ENCODE assay signal across 29 mouse cellular contexts in genomic region chr1:57107308-57107707, GRCm38 (mm10).
A peak's percentile ranks its signal among the peaks of the same experiment; 100 is the strongest.
DNase-seq lines count a peak whose midpoint lies in the region; ATAC-seq and TF ChIP-seq lines count a peak whose summit lies in the region.
"Had no signal": no experiment of that assay in that cellular context is flagged by ENCODE, and none has a peak within 500 bp of the region (broad histone marks: within the 10 kb centered on the region; RNA-seq: fewer than 3 reads in every experiment).

No protein-coding gene starts in this region.

- H3K4me2 ChIP-seq in hindbrain, postnatal 0 days (ENCODE audit: low read depth, low read length) = no peak overlapping the region
- no peak overlapping the region for H3K4me2 ChIP-seq in hindbrain, embryonic 11.5 days (replicated peaks; ENCODE audit: low read depth, low read length)
- H3K4me2 ChIP-seq in lung, postnatal 0 days (replicated peaks; ENCODE audit: low read depth, low read length) = 0 out of 2 replicates have a peak overlapping the region, but pooled peaks have one; percentile 8
- peak overlapping the region; percentile 8; the same call in 1 of the 2 replicates for H3K4me2 ChIP-seq in midbrain, embryonic 16.5 days (ENCODE audit: low read length)
- H3K4me2 ChIP-seq: heart, embryonic 13.5 days; hindbrain, embryonic 12.5 days; limb, embryonic 13.5 days; liver, embryonic 13.5 days had no signal

- H3K27ac ChIP-seq in hindbrain, postnatal 0 days = no peak overlapping the region
- H3K27ac ChIP-seq in hindbrain, embryonic 11.5 days (ENCODE audit: low read depth, low read length) = no peak overlapping the region
- H3K27ac ChIP-seq in lung, postnatal 0 days (ENCODE audit: low read length) = no peak overlapping the region
- no peak overlapping the region for H3K27ac ChIP-seq in midbrain, embryonic 16.5 days (ENCODE audit: low read length)
- no peak overlapping the region for H3K27ac ChIP-seq in cerebellum, adult 2 months (ENCODE audit: insufficient read depth, low read length)
- H3K27ac ChIP-seq: heart, embryonic 13.5 days; hindbrain, embryonic 12.5 days; layer of hippocampus, adult 2 months; left cerebral cortex, adult 2 months; limb, embryonic 13.5 days; liver, embryonic 13.5 days; macrophage; stomach, postnatal 0 days had no signal

- no peak overlapping the region for H3K4me3 ChIP-seq in hindbrain, postnatal 0 days (ENCODE audit: low read length)
- H3K4me3 ChIP-seq in hindbrain, embryonic 11.5 days (ENCODE audit: low read depth, low read length) = no peak overlapping the region
- H3K4me3 ChIP-seq in lung, postnatal 0 days (ENCODE audit: low read depth, low read length) = no peak overlapping the region
- no peak overlapping the region for H3K4me3 ChIP-seq in midbrain, embryonic 16.5 days (ENCODE audit: low read depth, low read length)
- no peak overlapping the region for H3K4me3 ChIP-seq in cerebellum, adult 2 months (replicated peaks; ENCODE audit: insufficient read depth, low read depth, low read length)
- H3K4me3 ChIP-seq: heart, embryonic 13.5 days; hindbrain, embryonic 12.5 days; layer of hippocampus, adult 2 months; left cerebral cortex, adult 2 months; limb, embryonic 13.5 days; liver, embryonic 13.5 days had no signal

- no peaks in the 10 kb centered on the region for H3K9me3 ChIP-seq in hindbrain, postnatal 0 days (ENCODE audit: low read length)
- no peaks in the 10 kb centered on the region for H3K9me3 ChIP-seq in hindbrain, embryonic 11.5 days (ENCODE audit: control insufficient read depth, low read length)
- H3K9me3 ChIP-seq in lung, postnatal 0 days (ENCODE audit: low read length) = no peaks in the 10 kb centered on the region
- no peaks in the 10 kb centered on the region for H3K9me3 ChIP-seq in midbrain, embryonic 16.5 days (replicated peaks; ENCODE audit: control insufficient read depth, low read length, poor library complexity, severe bottlenecking)
- H3K9me3 ChIP-seq: hindbrain, embryonic 12.5 days; limb, embryonic 13.5 days; liver, embryonic 13.5 days had no signal

- no peaks in the 10 kb centered on the region for H3K4me1 ChIP-seq in hindbrain, postnatal 0 days (ENCODE audit: insufficient read depth, low read length)
- no peaks in the 10 kb centered on the region for H3K4me1 ChIP-seq in hindbrain, embryonic 11.5 days (replicated peaks; ENCODE audit: control insufficient read depth, insufficient read depth, low read length)
- no peaks in the 10 kb centered on the region for H3K4me1 ChIP-seq in lung, postnatal 0 days (ENCODE audit: insufficient read depth, low read depth, low read length)
- H3K4me1 ChIP-seq in midbrain, embryonic 16.5 days (ENCODE audit: control insufficient read depth, insufficient read depth, low read length) = no peaks in the 10 kb centered on the region
- no peaks in the 10 kb centered on the region for H3K4me1 ChIP-seq in cerebellum, adult 2 months (ENCODE audit: control insufficient read depth, insufficient read depth, low read length)
- H3K4me1 ChIP-seq: heart, embryonic 13.5 days; hindbrain, embryonic 12.5 days; limb, embryonic 13.5 days; liver, embryonic 13.5 days had no signal

- no peak overlapping the region for H3K9ac ChIP-seq in hindbrain, postnatal 0 days (replicated peaks; ENCODE audit: low read length)
- no peak overlapping the region for H3K9ac ChIP-seq in hindbrain, embryonic 11.5 days (ENCODE audit: low read depth, low read length)
- no peak overlapping the region for H3K9ac ChIP-seq in lung, postnatal 0 days (replicated peaks; ENCODE audit: low read depth)
- H3K9ac ChIP-seq in midbrain, embryonic 16.5 days (ENCODE audit: low read depth, low read length) = no peak overlapping the region
- H3K9ac ChIP-seq: heart, embryonic 13.5 days; hindbrain, embryonic 12.5 days; limb, embryonic 13.5 days; liver, embryonic 13.5 days had no signal

- H3K27me3 ChIP-seq in hindbrain, postnatal 0 days (ENCODE audit: insufficient read depth, low read length) = no peaks in the 10 kb centered on the region; the same call in 1 of the 2 replicates
- no peaks in the 10 kb centered on the region for H3K27me3 ChIP-seq in hindbrain, embryonic 11.5 days (ENCODE audit: control insufficient read depth, insufficient read depth, low read length)
- H3K27me3 ChIP-seq in lung, postnatal 0 days (replicated peaks; ENCODE audit: insufficient read depth, low read length) = no peaks in the 10 kb centered on the region
- no peaks in the 10 kb centered on the region for H3K27me3 ChIP-seq in midbrain, embryonic 16.5 days (ENCODE audit: control insufficient read depth, insufficient read depth, low read depth, low read length)
- H3K27me3 ChIP-seq in cerebellum, adult 2 months (ENCODE audit: control insufficient read depth, insufficient read depth, low read length) = no peaks in the 10 kb centered on the region
- H3K27me3 ChIP-seq: heart, embryonic 13.5 days; hindbrain, embryonic 12.5 days; liver, embryonic 13.5 days had no signal

- DNase-seq in hindbrain, postnatal 0 days (ENCODE audit: low spot score) = peak; percentile 12
- DNase-seq in hindbrain, embryonic 11.5 days (ENCODE audit: low spot score) = no peak
- DNase-seq in lung, postnatal 0 days (ENCODE audit: low spot score) = no peak
- no peak for DNase-seq in lung, postnatal 14 days
- peak; percentile 69 for DNase-seq in brain, embryonic 14.5 days (ENCODE audit: low read depth)
- no peak for DNase-seq in cerebellum, adult 2 months
- DNase-seq: adrenal gland, postnatal 25 days; B cell, adult 2 months; cerebellum, adult 8-10 months; cerebellum, postnatal 25 days; heart, postnatal 10 days; kidney, adult 9 months; kidney, postnatal 25 days; liver, embryonic 13.5 days; lung, adult 18-20 months; right cerebral cortex, adult 18-20 months; spleen, adult 18-20 months; thymus, adult 18-20 months; thymus, postnatal 25 days had no signal

- ATAC-seq in hindbrain, postnatal 0 days = no peak
- no peak for ATAC-seq in hindbrain, embryonic 11.5 days (ENCODE audit: low FRiP score)
- ATAC-seq in lung, postnatal 0 days = no peak
- peak; percentile 89 for ATAC-seq in midbrain, embryonic 16.5 days
- ATAC-seq: forebrain, embryonic 16.5 days; intestine, postnatal 0 days had no signal

- no peak for TF ChIP-seq POLR2A in brain, embryonic 14.5 days (IDR thresholded peaks at IDR 0.05; ENCODE audit: borderline replicate concordance, extremely low read depth, insufficient read depth, insufficient read length, poor library complexity, severe bottlenecking)
- no peak for TF ChIP-seq POLR2A in cerebellum, adult 2 months (IDR thresholded peaks at IDR 0.05; ENCODE audit: borderline replicate concordance, insufficient read depth, low read length)

- 54% methylated on average over 10 of the region's 10 CpGs for WGBS in hindbrain, postnatal 0 days
- whole genome bisulfite sequencing in hindbrain, embryonic 11.5 days = 89% methylated on average over 10 of the region's 10 CpGs
- 47% methylated on average over 10 of the region's 10 CpGs for WGBS in lung, postnatal 0 days
- WGBS in midbrain, embryonic 16.5 days = 53% methylated on average over 10 of the region's 10 CpGs
- WGBS in cerebellum, adult 2 months = 65% methylated on average over 10 of the region's 10 CpGs

- TF ChIP-seq CTCF in hindbrain, postnatal 0 days (IDR thresholded peaks at IDR 0.05; ENCODE audit: low read depth) = no peak
- no peak for TF ChIP-seq CTCF in lung, postnatal 0 days (IDR thresholded peaks at IDR 0.05)
- TF ChIP-seq CTCF in brain, embryonic 14.5 days (IDR thresholded peaks at IDR 0.05; ENCODE audit: borderline replicate concordance, extremely low read depth, insufficient read depth, insufficient read length) = no peak
- TF ChIP-seq CTCF in cerebellum, adult 2 months (IDR thresholded peaks at IDR 0.05; ENCODE audit: borderline replicate concordance, insufficient read depth, low read depth, low read length) = no peak

- TF ChIP-seq EP300 in lung, postnatal 0 days (IDR thresholded peaks at IDR 0.05) = no peak

- H3K36me3 ChIP-seq in hindbrain, postnatal 0 days (ENCODE audit: insufficient read depth, low read length) = no peaks in the 10 kb centered on the region
- no peaks in the 10 kb centered on the region for H3K36me3 ChIP-seq in hindbrain, embryonic 11.5 days (ENCODE audit: control insufficient read depth, insufficient read depth, low read length)
- H3K36me3 ChIP-seq in lung, postnatal 0 days (ENCODE audit: insufficient read depth, low read length) = no peaks in the 10 kb centered on the region
- H3K36me3 ChIP-seq in midbrain, embryonic 16.5 days (ENCODE audit: control insufficient read depth, insufficient read depth, low read length) = no peaks in the 10 kb centered on the region
- H3K36me3 ChIP-seq: heart, embryonic 13.5 days; hindbrain, embryonic 12.5 days; limb, embryonic 13.5 days; liver, embryonic 13.5 days had no signal

Comparison
In these comparisons a context has a peak if more than half of its experiments do, and no peak if none do; other contexts are left out.
1. DNase-seq: peak in hindbrain, postnatal 0 days (single experiment) and brain, embryonic 14.5 days (single experiment); none in hindbrain, embryonic 11.5 days (single experiment), lung, postnatal 0 days (single experiment), lung, postnatal 14 days (single experiment) and cerebellum, adult 2 months (0 of 2).
2. H3K4me2 ChIP-seq: peak in lung, postnatal 0 days (single experiment) and midbrain, embryonic 16.5 days (single experiment); none in hindbrain, postnatal 0 days (single experiment) and hindbrain, embryonic 11.5 days (single experiment).